Mouse (Mus musculus) left cerebral cortex, postnatal 36 days (tissue): ENCODE results near the gene Dchs2. TPM values are rescaled to one million over a fixed set of nuclear protein-coding genes. Genes with fewer than 3 reads are reported as not detected.

Source experiments
- DNase-seq, 2 experiments: peaks; one replicate each; pipeline ENCODE4 v3.0.0; 2021 to 2022; ENCODE audit warnings: low spot score in 2 of 2, mixed read lengths in 1 of 2
- intact Hi-C: fragments of 180-260 bp; cut with DNase I; formaldehyde crosslinking; loops from one replicate; pipeline ENCODE4 v1.15.1; 2025
- total RNA-seq, 2 experiments: library from RNA; stranded (reverse); gene quantifications; 2 replicates each; pipeline ENCODE4 v1.2.3; 2021

Gene Dchs2
- total RNA-seq, 2 experiments from 2014 or later = 2.0 to 4.5 TPM

DNA sequence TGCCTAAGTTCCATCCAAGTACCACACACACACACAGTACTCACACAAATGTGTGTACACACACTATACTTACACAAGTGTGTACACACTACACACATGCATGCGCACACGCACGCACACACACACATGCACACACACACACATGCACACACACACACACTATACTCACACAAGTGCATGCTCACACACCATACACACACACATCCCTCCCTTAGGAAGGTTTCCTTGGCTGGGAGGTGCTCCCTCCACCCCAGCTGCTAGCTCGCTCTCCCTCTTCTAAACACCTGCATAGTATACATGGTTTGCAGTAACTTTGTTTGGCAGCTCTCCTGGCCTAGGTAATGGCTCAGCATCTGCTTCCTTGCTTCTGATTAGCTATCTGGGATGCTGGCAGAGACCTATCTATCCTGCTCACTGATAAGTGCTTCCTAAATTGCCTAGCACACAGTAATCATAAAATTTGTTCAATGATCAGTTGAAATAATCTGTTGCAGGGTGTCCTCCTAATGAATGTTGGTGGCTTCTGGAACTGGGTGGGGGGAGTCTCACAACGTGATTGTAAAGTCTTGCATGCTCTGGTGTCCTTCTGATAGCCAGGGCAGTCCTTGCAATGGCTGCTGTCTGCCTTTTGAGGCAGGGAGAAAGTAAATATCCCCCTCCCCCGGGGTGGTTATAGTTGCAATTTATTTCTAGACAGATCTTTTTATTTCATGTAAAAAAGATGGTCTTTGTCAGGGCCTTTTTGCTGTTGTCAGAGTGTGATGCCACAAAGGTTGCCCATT, 19.7 kb downstream of the Dchs2 start:
- no peak for DNase-seq
- intact Hi-C loops = no loop called here

GRCm38 (mm10) chr3:83148055-83148447, 20.3 kb downstream of the Dchs2 start:
- intact Hi-C loops = no loop called here
- no peak for DNase-seq

- intact Hi-C loops = no loop called here
- DNase-seq = no peak
Measured at GRCm38 (mm10) chr3:83148508-83148907, 20.8 kb downstream of the Dchs2 start.

DNA sequence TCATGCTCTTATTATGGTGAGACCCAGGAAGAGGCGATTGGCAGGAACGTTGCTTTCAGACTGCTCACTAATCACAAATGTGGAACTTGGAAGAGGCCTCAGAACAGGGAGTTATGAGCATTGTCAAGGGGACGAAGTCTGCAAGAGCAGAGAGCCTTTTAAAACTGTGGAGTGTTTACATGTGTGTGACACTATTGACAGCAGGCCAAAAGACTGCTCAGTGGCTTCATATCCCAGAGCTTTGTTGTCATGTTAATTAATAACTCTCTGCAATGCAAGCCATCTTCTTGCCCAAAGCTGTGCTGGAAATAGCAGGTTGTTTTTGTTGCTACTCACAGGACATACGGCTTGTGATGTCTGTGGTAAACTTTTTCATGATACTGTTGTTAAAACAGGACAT, 27.9 kb downstream of the Dchs2 start:
- intact Hi-C loops = no loop called here
- no peak for DNase-seq

GRCm38 (mm10) chr3:83156165-83156564, 28.4 kb downstream of the Dchs2 start:
- DNase-seq = no peak
- intact Hi-C loops = no loop called here

GRCm38 (mm10) chr3:83161542-83162231, 33.9 kb downstream of the Dchs2 start:
- intact Hi-C loops = no loop called here
- no peak for DNase-seq

DNA sequence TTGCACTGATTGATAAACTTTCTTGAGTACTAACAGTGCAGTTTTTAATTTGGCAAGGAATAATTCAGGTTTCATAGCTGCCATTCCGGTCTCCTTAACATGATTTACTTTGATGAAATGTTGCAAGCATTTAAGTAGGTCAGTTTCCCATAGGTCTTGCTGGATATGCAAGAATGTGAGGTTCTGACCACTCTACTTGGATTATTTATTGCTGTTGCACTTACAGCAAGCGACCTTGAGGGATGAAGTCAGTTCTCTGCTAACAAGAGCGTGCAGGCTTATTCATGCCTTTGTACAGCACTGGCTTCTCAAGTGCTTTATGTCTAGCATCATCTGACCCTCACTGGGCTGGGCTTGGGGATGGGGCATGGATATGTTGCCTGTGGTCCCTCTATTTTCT, 35.9 kb downstream of the Dchs2 start:
- DNase-seq = no peak
- intact Hi-C loops = no loop called here

- intact Hi-C loops = no loop called here
Measured at GRCm38 (mm10) chr3:83185527-83185926, 57.8 kb downstream of the Dchs2 start.

GRCm38 (mm10) chr3:83191271-83191670, 63.5 kb downstream of the Dchs2 start:
- intact Hi-C loops = no loop called here

More at GRCm38 (mm10) chr3:83185527-83185926, 57.8 kb downstream of the Dchs2 start:
- DNase-seq = no peak

DNA sequence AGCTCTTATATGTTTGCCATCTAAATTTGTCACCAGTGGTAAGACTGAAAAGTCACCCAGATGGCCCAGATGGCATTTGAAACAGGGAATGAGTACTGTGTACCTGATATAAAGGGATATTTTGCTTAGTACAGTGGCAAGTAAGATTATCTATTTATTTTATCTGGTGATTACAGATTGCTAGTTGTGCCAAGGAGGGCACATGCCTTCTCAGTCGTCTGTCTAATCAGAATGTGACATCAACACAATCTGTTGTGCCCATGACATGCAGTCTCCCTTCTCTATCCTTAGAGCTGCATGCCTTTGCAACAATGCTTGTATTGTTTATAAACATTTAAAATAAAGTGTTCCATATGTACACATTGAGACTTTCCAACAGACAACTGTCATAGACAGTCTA, 64.7 kb downstream of the Dchs2 start:
- intact Hi-C loops = no loop called here

More at GRCm38 (mm10) chr3:83191271-83191670, 63.5 kb downstream of the Dchs2 start:
- DNase-seq = no peak

GRCm38 (mm10) chr3:83194911-83195310, 67.2 kb downstream of the Dchs2 start:
- intact Hi-C loops = no loop called here
- DNase-seq = no peak

More for the DNA sequence above, 64.7 kb downstream of the Dchs2 start:
- DNase-seq = no peak

- intact Hi-C loops = no loop called here
Measured at GRCm38 (mm10) chr3:83201286-83201980, 73.7 kb downstream of the Dchs2 start.

DNA sequence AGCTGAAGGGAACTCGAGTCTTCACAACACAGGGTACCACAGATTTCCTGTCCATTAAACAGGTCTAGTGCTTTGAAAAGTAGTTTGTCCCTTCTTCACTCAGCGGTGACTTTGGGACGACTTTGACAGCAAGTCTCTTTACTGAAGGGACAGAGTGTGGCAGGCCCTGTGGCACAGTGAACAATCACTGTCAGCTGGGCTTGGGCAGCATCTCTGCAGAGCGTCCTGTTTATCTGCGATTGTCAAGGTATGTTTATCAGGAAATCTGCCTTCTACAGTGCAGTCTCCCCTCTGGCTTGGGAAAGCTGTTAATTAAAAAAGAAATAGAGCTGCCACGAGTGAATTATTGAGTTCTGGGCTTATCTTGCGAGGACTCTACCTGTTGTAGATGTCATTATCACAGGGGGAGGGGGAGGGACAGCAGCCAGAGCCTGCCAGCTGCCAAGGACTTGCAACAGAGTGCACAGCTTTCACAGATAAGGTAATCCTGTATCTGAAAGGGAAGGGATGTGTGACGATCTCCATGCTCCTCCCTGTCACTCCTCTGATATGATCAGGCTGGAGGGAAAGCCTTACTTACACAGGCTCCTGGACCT, 77.4 kb downstream of the Dchs2 start:
- intact Hi-C loops = no loop called here
- no peak for DNase-seq

More at GRCm38 (mm10) chr3:83201286-83201980, 73.7 kb downstream of the Dchs2 start:
- DNase-seq = no peak

DNA sequence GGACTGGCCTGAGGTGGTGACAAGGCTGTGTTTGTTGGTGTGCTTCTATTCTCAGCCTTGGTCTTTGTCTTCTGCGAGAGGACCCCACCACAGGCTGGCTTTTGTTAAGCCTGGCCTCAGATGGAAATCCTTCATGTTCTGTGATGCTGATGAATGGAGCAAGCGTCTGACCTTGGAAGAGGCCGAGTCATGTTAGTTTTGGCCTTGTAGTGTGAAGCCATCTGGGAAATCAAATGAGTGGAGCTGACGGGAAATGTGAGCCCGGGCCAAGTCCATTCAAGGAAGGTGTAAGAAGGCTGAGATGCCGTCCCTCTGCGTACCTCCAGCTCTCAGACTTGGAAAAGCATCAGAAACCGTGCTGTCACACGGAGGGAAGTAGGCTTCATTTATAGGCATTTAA, 81.9 kb downstream of the Dchs2 start:
- intact Hi-C loops = no loop called here
- DNase-seq = no peak

GRCm38 (mm10) chr3:83210210-83210609, 82.5 kb downstream of the Dchs2 start:
- intact Hi-C loops = no loop called here

DNA sequence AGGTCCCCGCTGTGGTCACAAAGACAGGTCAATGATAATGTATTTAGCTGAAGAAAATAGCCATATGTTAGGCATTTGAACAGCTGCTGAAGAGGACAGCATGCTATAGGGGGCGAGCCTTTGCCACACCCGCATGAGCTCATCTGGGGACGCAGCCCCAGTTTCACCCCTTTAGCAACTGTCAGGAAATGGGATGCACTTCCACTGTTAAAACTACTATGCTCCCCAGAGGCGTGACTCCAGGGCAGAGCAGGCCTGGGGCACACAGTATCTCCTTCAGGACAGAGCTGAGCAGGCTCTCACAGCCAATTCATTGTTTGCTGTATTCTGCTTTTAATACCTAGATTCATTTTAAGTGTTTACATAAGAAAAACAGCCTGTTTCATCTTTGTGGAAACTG, 84.2 kb downstream of the Dchs2 start:
- intact Hi-C loops = no loop called here
- no peak for DNase-seq

More at GRCm38 (mm10) chr3:83210210-83210609, 82.5 kb downstream of the Dchs2 start:
- no peak for DNase-seq

DNA sequence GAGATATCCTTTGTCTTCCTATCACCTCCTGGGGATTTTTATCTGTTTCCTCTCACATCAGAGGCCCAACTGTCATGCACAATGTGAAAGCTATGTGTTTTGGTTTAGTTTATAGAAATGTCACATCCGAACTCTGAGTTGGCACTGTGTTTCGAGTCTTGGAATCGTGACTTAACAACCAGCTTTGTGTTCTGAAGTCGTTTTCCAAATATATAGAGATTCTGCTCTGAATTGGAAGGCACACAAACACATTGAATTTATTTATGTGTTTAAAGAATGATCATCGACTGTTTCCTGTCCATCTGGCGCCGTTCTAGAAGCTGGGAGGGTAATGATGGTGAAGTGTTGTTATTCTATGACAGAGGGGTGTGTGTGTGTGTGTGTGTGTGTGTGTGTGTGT, 84.8 kb downstream of the Dchs2 start:
- intact Hi-C loops = no loop called here
- peak; percentile 10 to 17 for DNase-seq

GRCm38 (mm10) chr3:83218059-83218458, 90.3 kb downstream of the Dchs2 start:
- DNase-seq = no peak
- intact Hi-C loops = no loop called here

DNA sequence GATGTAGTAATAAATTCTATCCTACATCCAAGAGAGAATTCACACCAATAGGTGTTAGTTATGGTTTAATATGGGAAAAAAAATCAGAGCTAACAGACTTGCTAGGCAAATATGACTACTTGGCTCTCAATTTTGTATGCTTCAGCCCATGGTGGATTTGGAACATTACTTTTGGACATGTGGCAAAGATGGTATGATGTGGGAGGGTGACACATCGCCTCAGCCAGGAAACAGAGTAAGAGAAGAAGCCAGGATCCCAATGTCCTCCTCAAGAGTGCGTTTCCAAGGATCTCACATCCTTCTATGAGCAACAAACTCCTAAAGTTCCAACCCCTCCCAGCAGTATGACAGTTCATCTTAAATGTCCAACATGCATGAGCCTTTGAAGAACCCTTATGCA, 92.4 kb downstream of the Dchs2 start:
- intact Hi-C loops = no loop called here
- DNase-seq = peak; percentile 24 to 36

DNA sequence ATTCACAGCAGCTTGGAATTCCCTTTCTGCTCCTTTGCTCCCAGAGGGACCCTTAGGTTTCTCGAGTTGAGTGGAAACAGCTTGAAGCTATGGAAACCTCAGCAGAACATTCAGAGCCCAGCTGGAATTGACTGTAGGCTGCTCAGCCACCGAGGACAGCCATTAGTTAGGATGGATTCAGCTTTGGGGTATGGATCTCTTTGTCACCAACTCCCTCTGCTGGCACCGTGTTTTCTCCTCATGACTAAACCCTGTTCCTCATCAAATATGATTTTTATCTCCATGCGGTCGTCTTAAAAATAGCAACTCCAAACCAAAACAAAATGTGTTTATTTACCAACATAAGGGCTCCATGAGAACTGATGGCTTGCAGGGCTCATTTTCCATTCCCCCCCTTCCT, 94.4 kb downstream of the Dchs2 start:
- intact Hi-C loops = loop anchor here (2.0 kb wide), 1 partner anchor 111 kb away; no protein-coding TSS in a partner anchor
- DNase-seq = peak; percentile 18 to 32
